Mouse (Mus musculus) limb, embryonic 14.5 days (tissue): ENCODE measurements around the gene Rpl34. TPM values are rescaled to one million over a fixed set of nuclear protein-coding genes. Genes with fewer than 3 reads are reported as not detected.

Experiments used
- ATAC-seq: fragments of 200-750 bp; cut with Nextera tagmentation; 2 replicates; pipeline ENCODE4 v1.8.0; 2017; ENCODE audit warnings: low read depth, moderate number of reproducible peaks, moderate TSS enrichment; ENCODE audit not compliant: low FRiP score
- DNase-seq: peaks from one replicate; pipeline ENCODE4 v3.0.0-alpha.2; 2015; ENCODE audit warnings: low spot score
- H3K27ac ChIP-seq: fragments of 300-500 bp; sonication (generic); replicated peaks from 2 replicates; pipeline ENCODE4 v1.5.1; 2014; ENCODE audit warnings: low read depth, mild to moderate bottlenecking, low read length, moderate library complexity, mixed read lengths
- H3K27me3 ChIP-seq: fragments of 300-500 bp; sonication (generic); 2 replicates; pipeline ENCODE4 v1.6.1; 2014; ENCODE audit warnings: low read length, mixed read lengths; ENCODE audit not compliant: control insufficient read depth, insufficient read depth
- H3K36me3 ChIP-seq: fragments of 300-500 bp; sonication (generic); 2 replicates; pipeline ENCODE4 v1.6.1; 2014; ENCODE audit warnings: mild to moderate bottlenecking, low read length, moderate library complexity, mixed read lengths; ENCODE audit not compliant: control insufficient read depth, insufficient read depth
- H3K4me1 ChIP-seq: fragments of 300-500 bp; sonication (generic); 2 replicates; pipeline ENCODE4 v1.6.1; 2014; ENCODE audit warnings: antibody characterized with exemption, low read length, mixed read lengths; ENCODE audit not compliant: control insufficient read depth, insufficient read depth
- H3K4me2 ChIP-seq: fragments of 300-500 bp; sonication (generic); replicated peaks from 2 replicates; pipeline ENCODE4 v1.6.1; 2014; ENCODE audit warnings: low read depth, mild to moderate bottlenecking, low read length, moderate library complexity; ENCODE audit not compliant: severe bottlenecking
- H3K4me3 ChIP-seq: fragments of 300-500 bp; sonication (generic); replicated peaks from 2 replicates; pipeline ENCODE4 v1.5.1; 2014; ENCODE audit warnings: low read length
- H3K9ac ChIP-seq: fragments of 300-500 bp; sonication (generic); 2 replicates; pipeline ENCODE4 v1.6.1; 2014; ENCODE audit warnings: mild to moderate bottlenecking, low read depth, low read length, moderate library complexity; ENCODE audit not compliant: severe bottlenecking
- H3K9me3 ChIP-seq: fragments of 300-500 bp; sonication (generic); 2 replicates; pipeline ENCODE4 v1.6.1; 2016; ENCODE audit warnings: low read length; ENCODE audit not compliant: control insufficient read depth
- POLR2A ChIP-seq: fragments of 200-500 bp; IDR thresholded peaks from 2 replicates; pipeline ENCODE4 v1.8.0; 2012; ENCODE audit warnings: inconsistent platforms, mild to moderate bottlenecking, moderate library complexity, borderline replicate concordance; ENCODE audit not compliant: insufficient read depth, insufficient read length; ENCODE audit errors: extremely low read depth
- WGBS: fragments of 180-500 bp; shearing (Covaris S2); extraction: QIAGEN DNeasy Blood & Tissue Kit; methylation state at CpG from one replicate; pipeline ENCODE4 v1.1.7; 2014; 5-methylcytosine and 5-hydroxymethylcytosine counted together
- polyA plus RNA-seq, 2 experiments: library from polyadenylated mRNA; depleted of rRNA in 1 of 2; stranded (reverse) in 1 of 2; unstranded in 1 of 2; fragments of >200 nt; fragmentation: Nextera tagmentation in 1 of 2; extraction: Ambion mirVana in 1 of 2; gene quantifications; 2 replicates each; pipeline versions ENCODE4 v1.2.1 to v1.2.3; 2012 to 2014

The Rpl34 gene
- polyA plus RNA-seq, 2 experiments: 1,174 to 3,424 TPM

- peak overlapping the region; percentile 95 for H3K9ac ChIP-seq
- no peak for TF ChIP-seq POLR2A
- H3K27ac ChIP-seq: peak overlapping the region; percentile 94
- DNase-seq: peak; percentile 59
- peaks cover 41% of the 10 kb centered on the region for H3K36me3 ChIP-seq
- no peaks in the 10 kb centered on the region for H3K27me3 ChIP-seq
- WGBS: under 1% methylated on average over 55 of the region's 58 CpGs
- ATAC-seq: peak; percentile 45
- no peaks in the 10 kb centered on the region for H3K9me3 ChIP-seq
- peak overlapping the region; percentile 99 for H3K4me3 ChIP-seq
- peak overlapping the region; percentile 69 for H3K4me2 ChIP-seq
- H3K4me1 ChIP-seq: peaks cover 11% of the 10 kb centered on the region; the same call in 1 of the 2 replicates
Observed at GRCm38 (mm10) chr3:130729472-130730188, 568 bp downstream of the Rpl34 start.

- WGBS: 75% methylated on average over 4 of the region's 4 CpGs
Observed at GRCm38 (mm10) chr3:130727676-130728075, 2.5 kb downstream of the Rpl34 start.

DNA sequence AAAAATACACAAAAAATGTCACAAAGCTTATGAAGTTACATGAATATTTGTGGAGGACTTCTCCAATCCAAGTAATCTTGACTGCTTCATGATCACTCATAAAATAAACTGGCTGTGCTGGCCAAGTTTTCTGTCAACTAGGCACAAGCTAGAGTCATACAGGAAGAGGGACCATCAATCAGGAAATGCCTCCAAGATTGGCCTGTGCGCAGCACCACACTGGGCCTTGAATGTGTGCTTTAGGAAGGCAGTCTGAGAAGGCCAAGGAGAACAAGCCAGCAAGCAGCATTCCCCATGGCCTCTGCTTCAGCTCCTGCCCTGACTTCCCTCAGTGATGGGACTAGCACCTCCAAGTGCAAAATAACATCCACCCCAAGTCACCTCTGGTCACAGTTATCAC lies 3.2 kb downstream of the Rpl34 start:
- no peak for ATAC-seq
- H3K27ac ChIP-seq: no peak overlapping the region
- WGBS: 79% methylated on average over 1 of the region's 1 CpGs

More at GRCm38 (mm10) chr3:130727676-130728075, 2.5 kb downstream of the Rpl34 start:
- Histone ChIP-seq H3K4me3 (no peak overlapping the region), H3K27me3 (no peaks in the 10 kb centered on the region), H3K36me3 (peaks cover 46% of the 10 kb centered on the region), H3K4me1 (peaks cover 11% of the 10 kb centered on the region; the same call in 1 of the 2 replicates), H3K4me2 (no peak overlapping the region), H3K9ac (0 out of 2 replicates have a peak overlapping the region, but pooled peaks have one; percentile 21), H3K9me3 (no peaks in the 10 kb centered on the region), H3K27ac (no peak overlapping the region)
- no peak for ATAC-seq
- no peak for DNase-seq
- no peak for TF ChIP-seq POLR2A

DNA sequence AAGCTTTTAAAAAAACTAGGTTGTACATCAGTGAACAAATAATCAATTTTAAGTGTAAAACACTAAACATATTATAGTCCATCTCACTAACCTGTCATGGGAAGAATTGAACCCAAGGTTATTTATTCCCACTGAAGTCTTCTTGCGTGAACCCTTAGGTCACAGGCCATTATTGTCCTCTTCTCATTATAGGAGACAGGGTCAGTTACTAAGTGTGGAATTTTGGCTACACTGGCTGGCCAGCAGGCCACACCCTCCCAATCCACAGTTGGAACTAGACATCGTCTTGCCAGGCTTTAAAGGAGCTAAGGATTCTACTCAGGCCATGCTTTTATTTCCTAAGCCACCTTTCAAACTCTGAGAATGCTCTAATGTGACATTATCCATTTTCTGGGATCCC lies 4.5 kb downstream of the Rpl34 start:
- H3K4me1 ChIP-seq: peaks cover 7% of the 10 kb centered on the region; the same call in 1 of the 2 replicates
- DNase-seq (no peak), ATAC-seq (no peak)
- H3K27me3 ChIP-seq: no peaks in the 10 kb centered on the region
- H3K27ac ChIP-seq: no peak overlapping the region
- no peak overlapping the region for H3K9ac ChIP-seq
- no peak overlapping the region for H3K4me3 ChIP-seq
- no peaks in the 10 kb centered on the region for H3K9me3 ChIP-seq
- peaks cover 46% of the 10 kb centered on the region for H3K36me3 ChIP-seq
- no peak overlapping the region for H3K4me2 ChIP-seq
- no peak for TF ChIP-seq POLR2A
- 59% methylated on average over 2 of the region's 2 CpGs for WGBS

More for the DNA sequence above, 3.2 kb downstream of the Rpl34 start:
- peaks cover 11% of the 10 kb centered on the region; the same call in 1 of the 2 replicates for H3K4me1 ChIP-seq
- no peak overlapping the region for H3K4me3 ChIP-seq
- DNase-seq: no peak
- H3K27me3 ChIP-seq: no peaks in the 10 kb centered on the region
- no peak overlapping the region for H3K4me2 ChIP-seq
- H3K9ac ChIP-seq: no peak overlapping the region
- H3K9me3 ChIP-seq: no peaks in the 10 kb centered on the region
- peaks cover 46% of the 10 kb centered on the region for H3K36me3 ChIP-seq
- TF ChIP-seq POLR2A: no peak

GRCm38 (mm10) chr3:130722733-130723478 lies 7.3 kb downstream of the Rpl34 start:
- Histone ChIP-seq H3K27ac (no peak overlapping the region), H3K4me1 (no peaks in the 10 kb centered on the region), H3K36me3 (peaks cover 34% of the 10 kb centered on the region), H3K9ac (no peak overlapping the region), H3K4me3 (no peak overlapping the region), H3K9me3 (no peaks in the 10 kb centered on the region), H3K27me3 (no peaks in the 10 kb centered on the region), H3K4me2 (no peak overlapping the region)
- no peak for TF ChIP-seq POLR2A
- WGBS: 78% methylated on average over 11 of the region's 11 CpGs
- ATAC-seq (no peak), DNase-seq (no peak)
